Mouse (Mus musculus) CH12.LX (cell line): ENCODE results near the gene Polr2g. TPM values are rescaled to one million over a fixed set of nuclear protein-coding genes. Genes with fewer than 3 reads are reported as not detected.

ENCODE experiments used
- DNase-seq: peaks from one replicate; pipeline ENCODE4 v3.0.0-alpha.2; 2013; ENCODE audit errors: extremely low read depth
- H3K27ac ChIP-seq: 2 replicates; pipeline ENCODE4 v1.5.1; 2012; ENCODE audit warnings: low read depth, mild to moderate bottlenecking, control low read depth, moderate library complexity; ENCODE audit not compliant: insufficient read depth
- H3K27me3 ChIP-seq: replicated peaks from 2 replicates; pipeline ENCODE3; 2012; ENCODE audit warnings: inconsistent platforms
- H3K36me3 ChIP-seq, 2 experiments: replicated peaks in 1 of 2; 2 replicates each; pipeline versions ENCODE3 to v1.6.1; 2012; ENCODE audit warnings: inconsistent platforms in 1 of 2, low read length in 1 of 2, mild to moderate bottlenecking in 1 of 2, mixed read lengths in 1 of 2, moderate library complexity in 1 of 2; ENCODE audit not compliant: control insufficient read depth in 1 of 2, insufficient read depth in 1 of 2
- H3K4me1 ChIP-seq, 2 experiments: 2 replicates each; pipeline ENCODE4 v1.6.1; 2012; ENCODE audit warnings: inconsistent platforms in 1 of 2, moderate library complexity in 1 of 2; ENCODE audit not compliant: insufficient read depth in 2 of 2, control insufficient read depth in 1 of 2
- H3K4me2 ChIP-seq: 2 replicates; pipeline ENCODE4 v1.6.1; 2012; ENCODE audit warnings: low read depth, mild to moderate bottlenecking, control low read depth; ENCODE audit not compliant: poor library complexity, insufficient read depth, severe bottlenecking
- H3K4me3 ChIP-seq, 3 experiments: fragments of 150-350 bp in 1 of 3; sonication (generic) in 1 of 3; replicated peaks in 1 of 3; 2 replicates each; pipeline versions ENCODE3 to v1.5.1; 2011 to 2012; ENCODE audit warnings: low read depth in 2 of 3, low read length in 2 of 3, mild to moderate bottlenecking in 2 of 3, moderate library complexity in 2 of 3, control low read depth in 1 of 3, improper control_type of control experiment in 1 of 3, inconsistent platforms in 1 of 3, mixed read lengths in 1 of 3; ENCODE audit not compliant: poor library complexity in 1 of 3
- H3K79me2 ChIP-seq: replicated peaks from 2 replicates; pipeline ENCODE4 v1.6.1; 2012; ENCODE audit warnings: mild to moderate bottlenecking, moderate library complexity; ENCODE audit not compliant: control insufficient read depth, poor library complexity, insufficient read depth, severe bottlenecking; ENCODE audit errors: extremely low read depth
- H3K9ac ChIP-seq: 2 replicates; pipeline ENCODE4 v1.6.1; 2012; ENCODE audit warnings: low read depth, mild to moderate bottlenecking, control low read depth, moderate library complexity; ENCODE audit not compliant: insufficient read depth
- H3K9me3 ChIP-seq: replicated peaks from 2 replicates; pipeline ENCODE3; 2012; ENCODE audit warnings: low read length, inconsistent platforms, mixed read lengths
- BHLHE40 ChIP-seq: IDR thresholded peaks from 2 replicates; pipeline ENCODE4 v1.6.1; 2011; ENCODE audit warnings: mild to moderate bottlenecking, low read depth, low read length, improper control_type of control experiment
- CHD1 ChIP-seq: IDR thresholded peaks from 2 replicates; pipeline ENCODE4 v1.6.1; 2012; ENCODE audit warnings: low read depth, low read length, improper control_type of control experiment, inconsistent platforms
- CHD2 ChIP-seq: IDR thresholded peaks from 2 replicates; pipeline ENCODE4 v1.6.1; 2011; ENCODE audit warnings: low read length, improper control_type of control experiment
- CTCF ChIP-seq, 2 experiments: IDR thresholded peaks in 1 of 2; conservative IDR thresholded peaks in 1 of 2; 2 replicates each; pipeline ENCODE4 v1.5.1; 2011 to 2012; ENCODE audit warnings: low read depth in 2 of 2, low read length in 2 of 2, improper control_type of control experiment in 1 of 2, inconsistent platforms in 1 of 2, mild to moderate bottlenecking in 1 of 2, moderate library complexity in 1 of 2
- E2F4 ChIP-seq: IDR thresholded peaks from 2 replicates; pipeline ENCODE4 v1.6.1; 2011; ENCODE audit warnings: low read depth, low read length, improper control_type of control experiment; ENCODE audit not compliant: insufficient replicate concordance
- ELF1 ChIP-seq: IDR thresholded peaks from 2 replicates; pipeline ENCODE4 v1.6.1; 2014; ENCODE audit warnings: low read depth, mild to moderate bottlenecking, inconsistent platforms, low read length, improper control_type of control experiment
- EP300 ChIP-seq: IDR thresholded peaks from 2 replicates; pipeline ENCODE4 v1.6.1; 2011; ENCODE audit warnings: low read length, improper control_type of control experiment
- ETS1 ChIP-seq: conservative IDR thresholded peaks from 2 replicates; pipeline ENCODE4 v1.6.1; 2012; ENCODE audit warnings: low read depth, mild to moderate bottlenecking, inconsistent platforms, low read length, improper control_type of control experiment, moderate library complexity
- GABPA ChIP-seq: IDR thresholded peaks from 2 replicates; pipeline ENCODE4 v1.6.1; 2012; ENCODE audit warnings: low read depth, low read length, improper control_type of control experiment, inconsistent platforms; ENCODE audit not compliant: insufficient replicate concordance
- HCFC1 ChIP-seq: IDR thresholded peaks from 2 replicates; pipeline ENCODE4 v1.6.1; 2012; ENCODE audit warnings: low read depth, mild to moderate bottlenecking, inconsistent platforms, low read length, improper control_type of control experiment
- IRF4 ChIP-seq: IDR thresholded peaks from 2 replicates; pipeline ENCODE4 v1.6.1; 2014; ENCODE audit warnings: low read depth, mild to moderate bottlenecking, inconsistent platforms, low read length, improper control_type of control experiment
- JUN ChIP-seq: IDR thresholded peaks from 2 replicates; pipeline ENCODE4 v1.6.1; 2011; ENCODE audit warnings: low read depth, mild to moderate bottlenecking, low read length, improper control_type of control experiment, moderate library complexity; ENCODE audit not compliant: insufficient read depth
- JUND ChIP-seq: conservative IDR thresholded peaks from 2 replicates; pipeline ENCODE4 v1.6.1; 2011; ENCODE audit warnings: low read depth, low read length, improper control_type of control experiment
- KAT2A ChIP-seq: IDR thresholded peaks from 2 replicates; pipeline ENCODE4 v1.6.1; 2012; ENCODE audit warnings: low read length, improper control_type of control experiment, inconsistent platforms; ENCODE audit not compliant: insufficient replicate concordance
- MAFK ChIP-seq: IDR thresholded peaks from 2 replicates; pipeline ENCODE4 v1.6.1; 2011; ENCODE audit warnings: low read length, improper control_type of control experiment; ENCODE audit not compliant: insufficient replicate concordance
- MAX ChIP-seq: IDR thresholded peaks from 2 replicates; pipeline ENCODE4 v1.6.1; 2011; ENCODE audit warnings: low read length, improper control_type of control experiment
- MAZ ChIP-seq: IDR thresholded peaks from 2 replicates; pipeline ENCODE4 v1.6.1; 2012; ENCODE audit warnings: low read depth, mild to moderate bottlenecking, inconsistent platforms, low read length, improper control_type of control experiment, moderate library complexity
- MEF2A ChIP-seq: IDR thresholded peaks from 2 replicates; pipeline ENCODE4 v1.6.1; 2014; ENCODE audit warnings: low read depth, mild to moderate bottlenecking, inconsistent platforms, low read length, improper control_type of control experiment, borderline replicate concordance
- MXI1 ChIP-seq: IDR thresholded peaks from 2 replicates; pipeline ENCODE4 v1.6.1; 2011; ENCODE audit warnings: mild to moderate bottlenecking, low read depth, low read length, improper control_type of control experiment
- MYC ChIP-seq: IDR thresholded peaks from 2 replicates; pipeline ENCODE4 v1.6.1; 2011; ENCODE audit warnings: low read depth, mild to moderate bottlenecking, improper control_type of control experiment, low read length
- NELFE ChIP-seq: IDR thresholded peaks from 2 replicates; pipeline ENCODE4 v1.6.1; 2011; ENCODE audit warnings: low read depth, low read length, improper control_type of control experiment
- NRF1 ChIP-seq: IDR thresholded peaks from 2 replicates; pipeline ENCODE4 v1.6.1; 2014; ENCODE audit warnings: low read depth, mild to moderate bottlenecking, inconsistent platforms, low read length, improper control_type of control experiment, moderate library complexity
- PAX5 ChIP-seq: IDR thresholded peaks from 2 replicates; pipeline ENCODE4 v1.6.1; 2012; ENCODE audit warnings: low read length, inconsistent platforms, mixed read lengths
- POLR2A ChIP-seq: IDR thresholded peaks from 2 replicates; pipeline ENCODE4 v1.6.1; 2011; ENCODE audit warnings: low read depth, mild to moderate bottlenecking, improper control_type of control experiment, low read length
- POLR2AphosphoS2 ChIP-seq: IDR thresholded peaks from 2 replicates; pipeline ENCODE4 v1.6.1; 2011; ENCODE audit warnings: low read depth, low read length, improper control_type of control experiment
- RAD21 ChIP-seq: IDR thresholded peaks from 2 replicates; pipeline ENCODE4 v1.6.1; 2011; ENCODE audit warnings: low read depth, mild to moderate bottlenecking, low read length, improper control_type of control experiment, moderate library complexity
- RCOR1 ChIP-seq: conservative IDR thresholded peaks from 2 replicates; pipeline ENCODE4 v1.6.1; 2012; ENCODE audit warnings: low read depth, mild to moderate bottlenecking, inconsistent platforms, low read length, improper control_type of control experiment
- SIN3A ChIP-seq: IDR thresholded peaks from 2 replicates; pipeline ENCODE4 v1.6.1; 2012; ENCODE audit warnings: low read length, improper control_type of control experiment, inconsistent platforms
- SMC3 ChIP-seq: IDR thresholded peaks from 2 replicates; pipeline ENCODE4 v1.6.1; 2011; ENCODE audit warnings: low read depth, low read length, improper control_type of control experiment
- TBP ChIP-seq: conservative IDR thresholded peaks from 2 replicates; pipeline ENCODE4 v1.6.1; 2011; ENCODE audit warnings: low read depth, low read length, improper control_type of control experiment
- TCF12 ChIP-seq: IDR thresholded peaks from 2 replicates; pipeline ENCODE4 v1.6.1; 2014; ENCODE audit warnings: low read depth, mild to moderate bottlenecking, inconsistent platforms, low read length, improper control_type of control experiment
- UBTF ChIP-seq: IDR thresholded peaks from 2 replicates; pipeline ENCODE4 v1.6.1; 2012; ENCODE audit warnings: low read depth, mild to moderate bottlenecking, inconsistent platforms, low read length, improper control_type of control experiment, moderate library complexity
- USF1 ChIP-seq: IDR thresholded peaks from 2 replicates; pipeline ENCODE4 v1.6.1; 2014; ENCODE audit warnings: low read depth, mild to moderate bottlenecking, inconsistent platforms, low read length, improper control_type of control experiment
- USF2 ChIP-seq: conservative IDR thresholded peaks from 2 replicates; pipeline ENCODE4 v1.6.1; 2011; ENCODE audit warnings: low read depth, low read length, improper control_type of control experiment
- ZC3H11A ChIP-seq: IDR thresholded peaks from 2 replicates; pipeline ENCODE4 v1.6.1; 2012; ENCODE audit warnings: low read depth, mild to moderate bottlenecking, inconsistent platforms, low read length, improper control_type of control experiment
- ZKSCAN1 ChIP-seq: IDR thresholded peaks from 2 replicates; pipeline ENCODE4 v1.6.1; 2012; ENCODE audit warnings: low read depth, inconsistent platforms, low read length, improper control_type of control experiment, borderline replicate concordance
- ZMIZ1 ChIP-seq: IDR thresholded peaks from 2 replicates; pipeline ENCODE4 v1.6.1; 2012; ENCODE audit warnings: low read depth, mild to moderate bottlenecking, inconsistent platforms, low read length, improper control_type of control experiment
- ZNF384 ChIP-seq: IDR thresholded peaks from 2 replicates; pipeline ENCODE4 v1.6.1; 2012; ENCODE audit warnings: low read depth, low read length, improper control_type of control experiment, inconsistent platforms
- dilution Hi-C: fragments of 300-500 bp; cut with MboI; formaldehyde crosslinking; loops from 2 replicates; pipeline ENCODE4 v1.14.3; 2020; ENCODE audit warnings: low sequenced_read_pairs; ENCODE audit not compliant: extremely low pct_unique_long_range_greater_than_20kb, extremely low pct_ligation_motif_present
- in situ Hi-C: fragments of 300-500 bp; cut with MboI; formaldehyde crosslinking; loops from 3 replicates; pipeline ENCODE4 v1.14.3; 2019; ENCODE audit warnings: low sequenced_read_pairs, low pct_ligation_motif_present, low pct_unique_long_range_greater_than_20kb, mixed read lengths
- polyA plus RNA-seq: library from polyadenylated mRNA; unstranded; fragments of >175 nt; gene quantifications from 2 replicates; pipeline ENCODE4 v1.2.1, GENCODE M21; 2012; ENCODE audit warnings: low read depth; ENCODE audit not compliant: insufficient read length
- total RNA-seq, 2 experiments: library from RNA; depleted of rRNA; stranded (reverse); fragments of 300-350 nt in 1 of 2; fragments of >200 nt in 1 of 2; gene quantifications; 2 replicates each; pipeline ENCODE4 v1.2.3; 2012 to 2014

The Polr2g gene
- total and polyA plus RNA-seq, 3 experiments, result 148 to 173 (median 157) TPM

DNA sequence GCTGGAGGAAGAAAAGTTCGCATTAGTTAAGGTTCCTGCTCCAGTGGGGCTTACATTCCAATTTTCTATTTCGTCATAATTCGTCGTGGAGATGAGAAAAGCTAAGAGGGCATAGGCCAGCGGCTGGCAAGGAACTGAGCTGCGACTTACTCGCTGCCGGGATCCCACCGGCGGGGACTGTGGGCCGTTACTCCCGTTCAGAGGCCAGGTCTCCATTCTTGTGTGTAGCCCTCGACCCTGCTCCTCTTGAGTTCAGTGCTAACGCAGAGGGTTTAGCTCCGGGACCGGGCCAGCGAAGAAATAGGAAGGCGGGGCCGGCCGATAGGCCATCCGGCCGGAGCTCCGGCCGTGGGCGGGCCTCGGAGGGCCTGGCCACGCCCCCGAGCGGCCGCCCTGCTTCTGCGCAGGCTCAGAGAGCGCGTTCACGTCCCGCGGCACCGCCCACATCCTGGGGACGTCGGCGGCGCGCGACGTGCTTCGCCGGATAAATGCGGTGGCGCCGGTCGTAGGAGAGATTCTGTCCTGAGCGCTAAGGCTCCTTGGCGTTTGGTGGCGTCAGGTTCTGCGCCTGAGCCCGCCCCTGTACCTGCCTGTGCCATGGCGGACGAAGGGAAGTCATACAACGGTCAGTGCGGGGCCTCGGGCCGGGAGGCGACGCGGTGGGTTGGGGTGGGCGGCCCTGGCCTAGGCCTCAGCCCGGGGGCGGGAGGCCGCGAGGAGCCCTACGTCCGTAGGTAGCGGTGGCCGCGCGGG, 41.6 kb downstream of the Polr2g start, which contains the start of gene Nxf1:
Gene Nxf1 (plus strand): TSS at position 439 of the 753 bp plus-strand sequence.
- H3K4me3 ChIP-seq, result peak within 1 kb of the TSS; percentile 83 to 97 (median 96)
- in situ Hi-C loops, result no loop called here
- H3K27ac ChIP-seq, result peak within 1 kb of the TSS; percentile 79
- peaks cover 57% of the 10 kb centered on the region for H3K79me2 ChIP-seq
- TF ChIP-seq USF1 (no peak), SIN3A (peak; percentile 79), TCF12 (peak; percentile 87), UBTF (peak; percentile 60; the same call in 1 of the 2 replicates), MAFK (no peak), MXI1 (peak; percentile 63), RCOR1 (no peak), SMC3 (no peak), HCFC1 (peak; percentile 72), USF2 (no peak), RAD21 (no peak), BHLHE40 (no peak), IRF4 (no peak), E2F4 (no peak), ZKSCAN1 (no peak), EP300 (no peak), MEF2A (no peak; the same call in 1 of the 2 replicates), ELF1 (peak; percentile 75), JUN (no peak), NELFE (peak; percentile 99), GABPA (no peak), TBP (peak; percentile 90), ZC3H11A (no peak), ZMIZ1 (peak; percentile 99), MAZ (no peak), CHD2 (no peak), ZNF384 (no peak), NRF1 (peak; percentile 96), CHD1 (no peak; the same call in 1 of the 2 replicates), POLR2AphosphoS2 (peak; percentile 94), MYC (no peak), KAT2A (peak; percentile 43; the same call in 1 of the 2 replicates), POLR2A (peak; percentile 99), CTCF (conservative IDR thresholded peaks at IDR 0.05 in 1 of 2, IDR thresholded peaks at IDR 0.05 in 1 of 2; ENCODE audit: low read depth in 2 of 2, low read length in 2 of 2) (no peak), PAX5 (no peak), JUND (no peak), MAX (no peak), ETS1 (no peak)
- H3K9ac ChIP-seq, result peak within 1 kb of the TSS; percentile 88
- dilution Hi-C loops, result no loop called here
- peaks cover 0 to 31% of the 10 kb centered on the region in 2 experiments; a peak in 2 of 4 replicates for H3K4me1 ChIP-seq
- no peaks in the 10 kb centered on the region for H3K9me3 ChIP-seq
- peak within 1 kb of the TSS; percentile 97 for H3K4me2 ChIP-seq
- peaks cover 27 to 39% of the 10 kb centered on the region in 2 experiments for H3K36me3 ChIP-seq
- no peaks in the 10 kb centered on the region for H3K27me3 ChIP-seq
- peak; percentile 92 for DNase-seq
